23 mouse cellular contexts compared by ENCODE assay signal in genomic region chr7:25334472-25334871, GRCm38 (mm10). TPM values are rescaled to one million over a fixed set of nuclear protein-coding genes. Genes with fewer than 3 reads are reported as not detected.
DNase-seq lines count a peak whose midpoint lies in the region; ATAC-seq lines count a peak whose summit lies in the region.
"Had no signal": no experiment of that assay in that cellular context is flagged by ENCODE, and none has a peak within 500 bp of the region (broad histone marks: within the 10 kb centered on the region; RNA-seq: fewer than 3 reads in every experiment).

No protein-coding gene starts in this region.

- no peak overlapping the region for H3K27ac ChIP-seq in embryonic facial prominence, embryonic 11.5 days (replicated peaks; ENCODE audit: low read depth, low read length)
- no peak overlapping the region for H3K27ac ChIP-seq in embryonic facial prominence, embryonic 10.5 days (replicated peaks)
- no peak overlapping the region for H3K27ac ChIP-seq in limb, embryonic 15.5 days
- H3K27ac ChIP-seq in limb, embryonic 10.5 days: no peak overlapping the region
- H3K27ac ChIP-seq in midbrain, embryonic 16.5 days (ENCODE audit: low read length): no peak overlapping the region
- H3K27ac ChIP-seq in midbrain, embryonic 10.5 days (replicated peaks): no peak overlapping the region
- no peak overlapping the region for H3K27ac ChIP-seq in neural tube, embryonic 15.5 days (replicated peaks)
- H3K27ac ChIP-seq: hindbrain, embryonic 12.5 days; left cerebral cortex, adult 2 months had no signal

- H3K9me3 ChIP-seq in embryonic facial prominence, embryonic 11.5 days (replicated peaks; ENCODE audit: control insufficient read depth, low read length): no peaks in the 10 kb centered on the region
- no peaks in the 10 kb centered on the region for H3K9me3 ChIP-seq in embryonic facial prominence, embryonic 10.5 days
- no peaks in the 10 kb centered on the region for H3K9me3 ChIP-seq in limb, embryonic 15.5 days
- 0 out of 2 replicates have a peak, but pooled peaks cover 2% of the 10 kb centered on the region for H3K9me3 ChIP-seq in limb, embryonic 10.5 days (replicated peaks)
- H3K9me3 ChIP-seq in midbrain, embryonic 16.5 days (replicated peaks; ENCODE audit: control insufficient read depth, low read length, poor library complexity, severe bottlenecking): no peaks in the 10 kb centered on the region
- H3K9me3 ChIP-seq in midbrain, embryonic 10.5 days (replicated peaks): no peaks in the 10 kb centered on the region
- no peaks in the 10 kb centered on the region for H3K9me3 ChIP-seq in neural tube, embryonic 15.5 days (replicated peaks)
- H3K9me3 ChIP-seq: heart, embryonic 12.5 days; hindbrain, embryonic 12.5 days had no signal

- no peaks in the 10 kb centered on the region for H3K27me3 ChIP-seq in embryonic facial prominence, embryonic 11.5 days (ENCODE audit: control insufficient read depth, insufficient read depth, low read length)
- H3K27me3 ChIP-seq in embryonic facial prominence, embryonic 10.5 days (replicated peaks; ENCODE audit: low read depth, poor library complexity, severe bottlenecking): no peaks in the 10 kb centered on the region
- no peaks in the 10 kb centered on the region for H3K27me3 ChIP-seq in limb, embryonic 15.5 days
- no peaks in the 10 kb centered on the region for H3K27me3 ChIP-seq in limb, embryonic 10.5 days (ENCODE audit: low read depth, poor library complexity, severe bottlenecking)
- H3K27me3 ChIP-seq in midbrain, embryonic 16.5 days (ENCODE audit: control insufficient read depth, insufficient read depth, low read depth, low read length): no peaks in the 10 kb centered on the region
- no peaks in the 10 kb centered on the region for H3K27me3 ChIP-seq in midbrain, embryonic 10.5 days (ENCODE audit: low read depth, poor library complexity, severe bottlenecking)
- H3K27me3 ChIP-seq in neural tube, embryonic 15.5 days (replicated peaks): no peaks in the 10 kb centered on the region
- H3K27me3 ChIP-seq: heart, embryonic 12.5 days; hindbrain, embryonic 12.5 days had no signal

- no peak overlapping the region for H3K4me3 ChIP-seq in embryonic facial prominence, embryonic 11.5 days (ENCODE audit: low read depth, low read length)
- no peak overlapping the region; the same call in 1 of the 2 replicates for H3K4me3 ChIP-seq in embryonic facial prominence, embryonic 10.5 days
- H3K4me3 ChIP-seq in limb, embryonic 15.5 days: no peak overlapping the region
- no peak overlapping the region for H3K4me3 ChIP-seq in limb, embryonic 10.5 days
- no peak overlapping the region for H3K4me3 ChIP-seq in midbrain, embryonic 16.5 days (ENCODE audit: low read depth, low read length)
- no peak overlapping the region for H3K4me3 ChIP-seq in midbrain, embryonic 10.5 days
- H3K4me3 ChIP-seq in neural tube, embryonic 15.5 days (replicated peaks): no peak overlapping the region
- H3K4me3 ChIP-seq: heart, embryonic 12.5 days; hindbrain, embryonic 12.5 days; left cerebral cortex, adult 2 months had no signal

- 0 out of 2 replicates have a peak, but pooled peaks have one; percentile 41 for ATAC-seq in embryonic facial prominence, embryonic 11.5 days (replicated peaks; ENCODE audit: insufficient number of reproducible peaks, low FRiP score, low TSS enrichment, low read depth)
- peak; percentile 11; the same call in 1 of the 2 replicates for ATAC-seq in limb, embryonic 15.5 days (ENCODE audit: insufficient number of reproducible peaks, low FRiP score, low TSS enrichment, low read depth)
- 0 out of 2 replicates have a peak, but pooled peaks have one; percentile 26 for ATAC-seq in midbrain, embryonic 16.5 days
- 0 out of 2 replicates have a peak, but pooled peaks have one; percentile 5 for ATAC-seq in neural tube, embryonic 15.5 days (ENCODE audit: low FRiP score)
- ATAC-seq: CD4-positive, CD25-positive, alpha-beta regulatory T cell, adult 4 months; inflammation-experienced regulatory T-cells, adult 6 months had no signal

- no peak overlapping the region for H3K4me2 ChIP-seq in embryonic facial prominence, embryonic 11.5 days (ENCODE audit: low read depth, low read length)
- no peak overlapping the region for H3K4me2 ChIP-seq in limb, embryonic 15.5 days
- H3K4me2 ChIP-seq in midbrain, embryonic 16.5 days (ENCODE audit: low read length): no peak overlapping the region
- H3K4me2 ChIP-seq in neural tube, embryonic 15.5 days: no peak overlapping the region
- H3K4me2 ChIP-seq: heart, embryonic 12.5 days; hindbrain, embryonic 12.5 days had no signal

- DNase-seq in embryonic facial prominence, embryonic 11.5 days (ENCODE audit: low spot score): no peak
- no peak for DNase-seq in embryonic facial prominence, embryonic 10.5 days (ENCODE audit: low spot score)
- DNase-seq in limb, embryonic 10.5 days (ENCODE audit: low spot score): no peak
- DNase-seq in midbrain, embryonic 10.5 days (ENCODE audit: low spot score): no peak
- DNase-seq: cerebellum, adult 2 months; cerebellum, postnatal 25 days; gastrocnemius, postnatal 10 days; heart, postnatal 10 days; kidney, adult 18-20 months; kidney, postnatal 10 days; left cerebral cortex, postnatal 4 days; lung, adult 18-20 months had no signal

- peaks cover 10% of the 10 kb centered on the region for H3K36me3 ChIP-seq in embryonic facial prominence, embryonic 11.5 days (replicated peaks; ENCODE audit: control insufficient read depth, insufficient read depth, low read depth, low read length)
- H3K36me3 ChIP-seq in embryonic facial prominence, embryonic 10.5 days (replicated peaks): peaks cover 94% of the 10 kb centered on the region
- peaks cover 74% of the 10 kb centered on the region for H3K36me3 ChIP-seq in limb, embryonic 15.5 days
- H3K36me3 ChIP-seq in limb, embryonic 10.5 days: peaks cover 94% of the 10 kb centered on the region
- H3K36me3 ChIP-seq in midbrain, embryonic 16.5 days (ENCODE audit: control insufficient read depth, insufficient read depth, low read length): peaks cover 39% of the 10 kb centered on the region
- H3K36me3 ChIP-seq in midbrain, embryonic 10.5 days: peaks cover 87% of the 10 kb centered on the region
- peaks cover 78% of the 10 kb centered on the region for H3K36me3 ChIP-seq in neural tube, embryonic 15.5 days

- WGBS in embryonic facial prominence, embryonic 11.5 days: 81% methylated on average over 12 of the region's 12 CpGs
- WGBS in embryonic facial prominence, embryonic 10.5 days: 86% methylated on average over 12 of the region's 12 CpGs
- 82% methylated on average over 12 of the region's 12 CpGs for WGBS in limb, embryonic 15.5 days
- 83% methylated on average over 12 of the region's 12 CpGs for WGBS in limb, embryonic 10.5 days
- 85% methylated on average over 12 of the region's 12 CpGs for WGBS in midbrain, embryonic 16.5 days
- WGBS in midbrain, embryonic 10.5 days: 85% methylated on average over 12 of the region's 12 CpGs
- WGBS in neural tube, embryonic 15.5 days: 80% methylated on average over 12 of the region's 12 CpGs

- H3K4me1 ChIP-seq in embryonic facial prominence, embryonic 11.5 days (ENCODE audit: control insufficient read depth, insufficient read depth, low read length): no peaks in the 10 kb centered on the region
- 0 out of 2 replicates have a peak, but pooled peaks cover 5% of the 10 kb centered on the region for H3K4me1 ChIP-seq in embryonic facial prominence, embryonic 10.5 days
- H3K4me1 ChIP-seq in limb, embryonic 15.5 days: no peaks in the 10 kb centered on the region
- H3K4me1 ChIP-seq in limb, embryonic 10.5 days: no peaks in the 10 kb centered on the region
- H3K4me1 ChIP-seq in midbrain, embryonic 16.5 days (ENCODE audit: control insufficient read depth, insufficient read depth, low read length): no peaks in the 10 kb centered on the region
- H3K4me1 ChIP-seq in midbrain, embryonic 10.5 days: no peaks in the 10 kb centered on the region
- no peaks in the 10 kb centered on the region for H3K4me1 ChIP-seq in neural tube, embryonic 15.5 days
- H3K4me1 ChIP-seq: heart, embryonic 12.5 days; hindbrain, embryonic 12.5 days had no signal

- no peak overlapping the region for H3K9ac ChIP-seq in embryonic facial prominence, embryonic 11.5 days (replicated peaks; ENCODE audit: low read length)
- H3K9ac ChIP-seq in limb, embryonic 15.5 days: no peak overlapping the region
- H3K9ac ChIP-seq in midbrain, embryonic 16.5 days (ENCODE audit: low read depth, low read length): no peak overlapping the region
- H3K9ac ChIP-seq in neural tube, embryonic 15.5 days (replicated peaks): no peak overlapping the region
- H3K9ac ChIP-seq: heart, embryonic 12.5 days; hindbrain, embryonic 12.5 days had no signal

RNA-seq across cellular contexts. Expression of gene Megf8, which starts 17.5 kb away (rescaled TPM):
- 8.7 and 10.8 TPM in 2 replicates for polyA plus RNA-seq in embryonic facial prominence, embryonic 11.5 days (2014; fragmentation: Nextera tagmentation; extraction: Ambion mirVana)
- 17.6 and 17.7 TPM in 2 replicates for polyA plus RNA-seq in embryonic facial prominence, embryonic 10.5 days (2016; fragmentation: Nextera tagmentation; extraction: Ambion mirVana)
- polyA plus RNA-seq in limb, embryonic 15.5 days (2015; fragmentation: Nextera tagmentation; extraction: Ambion mirVana): 14.2 and 14.3 TPM in 2 replicates
- 17.6 and 22.2 TPM in 2 replicates for polyA plus RNA-seq in limb, embryonic 10.5 days (2016; fragmentation: Nextera tagmentation; extraction: Ambion mirVana)
- polyA plus RNA-seq in midbrain, embryonic 16.5 days (2015; fragmentation: Nextera tagmentation; extraction: Ambion mirVana): 23.2 and 23.4 TPM in 2 replicates
- polyA plus RNA-seq in midbrain, embryonic 10.5 days (2016; fragmentation: Nextera tagmentation; extraction: Ambion mirVana): 13.9 and 14.9 TPM in 2 replicates
- 19.3 and 22.7 TPM in 2 replicates for polyA plus RNA-seq in neural tube, embryonic 15.5 days (2015; fragmentation: Nextera tagmentation; extraction: Ambion mirVana)

RNA-seq across cellular contexts. Expression of gene Tmem145, which starts 28.6 kb away (rescaled TPM):
- 0.91 and 1.3 TPM in 2 replicates for polyA plus RNA-seq in embryonic facial prominence, embryonic 11.5 days (2014; fragmentation: Nextera tagmentation; extraction: Ambion mirVana)
- polyA plus RNA-seq in embryonic facial prominence, embryonic 10.5 days (2016; fragmentation: Nextera tagmentation; extraction: Ambion mirVana): 0.85 and 1.0 TPM in 2 replicates
- polyA plus RNA-seq in limb, embryonic 15.5 days (2015; fragmentation: Nextera tagmentation; extraction: Ambion mirVana): 0.50 and 0.61 TPM in 2 replicates
- 0.14 and 0.38 TPM in 2 replicates for polyA plus RNA-seq in limb, embryonic 10.5 days (2016; fragmentation: Nextera tagmentation; extraction: Ambion mirVana)
- 83.8 and 98.0 TPM in 2 replicates for polyA plus RNA-seq in midbrain, embryonic 16.5 days (2015; fragmentation: Nextera tagmentation; extraction: Ambion mirVana)
- 2.1 and 5.1 TPM in 2 replicates for polyA plus RNA-seq in midbrain, embryonic 10.5 days (2016; fragmentation: Nextera tagmentation; extraction: Ambion mirVana)
- polyA plus RNA-seq in neural tube, embryonic 15.5 days (2015; fragmentation: Nextera tagmentation; extraction: Ambion mirVana): 73.5 and 98.1 TPM in 2 replicates
- polyA plus RNA-seq: CD4-positive, CD25-positive, alpha-beta regulatory T cell, adult 4 months; inflammation-experienced regulatory T-cells, adult 6 months; liver, adult 2 months had no signal

RNA-seq across cellular contexts. Expression of gene Prr19, which starts 33.3 kb away (rescaled TPM):
- 1.6 TPM in 2 replicates for polyA plus RNA-seq in embryonic facial prominence, embryonic 11.5 days (2014; fragmentation: Nextera tagmentation; extraction: Ambion mirVana)
- 0.82 and 0.88 TPM in 2 replicates for polyA plus RNA-seq in embryonic facial prominence, embryonic 10.5 days (2016; fragmentation: Nextera tagmentation; extraction: Ambion mirVana)
- 0.32 and 0.40 TPM in 2 replicates for polyA plus RNA-seq in limb, embryonic 15.5 days (2015; fragmentation: Nextera tagmentation; extraction: Ambion mirVana)
- 1.1 and 1.3 TPM in 2 replicates for polyA plus RNA-seq in limb, embryonic 10.5 days (2016; fragmentation: Nextera tagmentation; extraction: Ambion mirVana)
- polyA plus RNA-seq in midbrain, embryonic 16.5 days (2015; fragmentation: Nextera tagmentation; extraction: Ambion mirVana): 4.3 and 5.6 TPM in 2 replicates
- 1.1 and 1.4 TPM in 2 replicates for polyA plus RNA-seq in midbrain, embryonic 10.5 days (2016; fragmentation: Nextera tagmentation; extraction: Ambion mirVana)
- 3.0 and 3.5 TPM in 2 replicates for polyA plus RNA-seq in neural tube, embryonic 15.5 days (2015; fragmentation: Nextera tagmentation; extraction: Ambion mirVana)
- polyA plus RNA-seq: CD4-positive, CD25-positive, alpha-beta regulatory T cell, adult 4 months; heart, embryonic 12.5 days; inflammation-experienced regulatory T-cells, adult 6 months; liver, adult 2 months; small intestine, adult 2 months had no signal

RNA-seq across cellular contexts. Expression of gene Cnfn, which starts 35.1 kb away (rescaled TPM):
- 0.60 TPM in 1 of 2 replicates, not detected in the other for polyA plus RNA-seq in embryonic facial prominence, embryonic 11.5 days (2014; fragmentation: Nextera tagmentation; extraction: Ambion mirVana)
- not detected in 2 replicates for polyA plus RNA-seq in embryonic facial prominence, embryonic 10.5 days (2016; fragmentation: Nextera tagmentation; extraction: Ambion mirVana)
- 649 and 693 TPM in 2 replicates for polyA plus RNA-seq in limb, embryonic 15.5 days (2015; fragmentation: Nextera tagmentation; extraction: Ambion mirVana)
- not detected in 2 replicates for polyA plus RNA-seq in limb, embryonic 10.5 days (2016; fragmentation: Nextera tagmentation; extraction: Ambion mirVana)
- polyA plus RNA-seq in midbrain, embryonic 16.5 days (2015; fragmentation: Nextera tagmentation; extraction: Ambion mirVana): not detected in 2 replicates
- not detected in 2 replicates for polyA plus RNA-seq in midbrain, embryonic 10.5 days (2016; fragmentation: Nextera tagmentation; extraction: Ambion mirVana)
- 0.54 and 2.3 TPM in 2 replicates for polyA plus RNA-seq in neural tube, embryonic 15.5 days (2015; fragmentation: Nextera tagmentation; extraction: Ambion mirVana)
- polyA plus RNA-seq: CD4-positive, CD25-positive, alpha-beta regulatory T cell, adult 4 months; cerebellum, adult 2 months; forebrain, embryonic 16.5 days; heart, embryonic 12.5 days; hindbrain, embryonic 12.5 days; inflammation-experienced regulatory T-cells, adult 6 months; liver, adult 2 months had no signal

RNA-seq across cellular contexts. Expression of gene Pafah1b3, which starts 36.7 kb away (rescaled TPM):
- 287 and 312 TPM in 2 replicates for polyA plus RNA-seq in embryonic facial prominence, embryonic 11.5 days (2014; fragmentation: Nextera tagmentation; extraction: Ambion mirVana)
- 281 and 301 TPM in 2 replicates for polyA plus RNA-seq in embryonic facial prominence, embryonic 10.5 days (2016; fragmentation: Nextera tagmentation; extraction: Ambion mirVana)
- polyA plus RNA-seq in limb, embryonic 15.5 days (2015; fragmentation: Nextera tagmentation; extraction: Ambion mirVana): 176 and 198 TPM in 2 replicates
- 224 and 248 TPM in 2 replicates for polyA plus RNA-seq in limb, embryonic 10.5 days (2016; fragmentation: Nextera tagmentation; extraction: Ambion mirVana)
- 672 and 703 TPM in 2 replicates for polyA plus RNA-seq in midbrain, embryonic 16.5 days (2015; fragmentation: Nextera tagmentation; extraction: Ambion mirVana)
- polyA plus RNA-seq in midbrain, embryonic 10.5 days (2016; fragmentation: Nextera tagmentation; extraction: Ambion mirVana): 293 and 325 TPM in 2 replicates
- 458 and 569 TPM in 2 replicates for polyA plus RNA-seq in neural tube, embryonic 15.5 days (2015; fragmentation: Nextera tagmentation; extraction: Ambion mirVana)

Comparison
In these comparisons a context has a peak if more than half of its experiments do, and no peak if none do; other contexts are left out.
1. RNA of gene Tmem145, which starts 28.6 kb away (polyA plus RNA-seq): 73.5 to 98.1 TPM in neural tube, embryonic 15.5 days and 83.8 to 98.0 TPM in midbrain, embryonic 16.5 days; 2.1 to 5.1 TPM in midbrain, embryonic 10.5 days, 0.85 to 1.0 TPM in embryonic facial prominence, embryonic 10.5 days, 0.91 to 1.3 TPM in embryonic facial prominence, embryonic 11.5 days, 0.50 to 0.61 TPM in limb, embryonic 15.5 days and 0.14 to 0.38 TPM in limb, embryonic 10.5 days; every median in the first group is over 10 times any median in the second.
2. Peak in every context shown above with its lines, with median percentiles within 50 percentile points of each other: ATAC-seq.